Mouse (Mus musculus): Measurements from ENCODE around the gene Casc3. TPM values are rescaled to one million over a fixed set of nuclear protein-coding genes. Genes with fewer than 3 reads are reported as not detected.

The Casc3 gene
- polyA plus RNA-seq, 3 experiments from 2014 or later, result 8.7 to 14.8 (median 11.6) TPM

GRCm38 (mm10) chr11:98773635-98774295 is 30.9 kb upstream of the Casc3 start:
- ATAC-seq, result peak; percentile 89

GRCm38 (mm10) chr11:98774582-98775347 is 29.9 kb upstream of the Casc3 start, which contains the start of gene Nr1d1:
Nr1d1 (minus strand) TSS chr11:98775333.
- ATAC-seq, result peak; percentile 17

GRCm38 (mm10) chr11:98775348-98776051 is 29.2 kb upstream of the Casc3 start:
- ATAC-seq, result peak; percentile 43

GRCm38 (mm10) chr11:98776052-98776764 is 28.5 kb upstream of the Casc3 start:
- no peak for ATAC-seq

GRCm38 (mm10) chr11:98776843-98777590 is 27.7 kb upstream of the Casc3 start:
- ATAC-seq, result no peak

GRCm38 (mm10) chr11:98777888-98778287 is 26.8 kb upstream of the Casc3 start:
- ATAC-seq, result no peak

- no peak for ATAC-seq
Measured at GRCm38 (mm10) chr11:98781851-98782512, 22.7 kb upstream of the Casc3 start.

GRCm38 (mm10) chr11:98782651-98783235 is 22.0 kb upstream of the Casc3 start:
- ATAC-seq, result peak; percentile 19

GRCm38 (mm10) chr11:98783236-98783696 is 21.4 kb upstream of the Casc3 start:
- peak; percentile 76 for ATAC-seq

GRCm38 (mm10) chr11:98784139-98784538 is 20.6 kb upstream of the Casc3 start:
- ATAC-seq, result no peak

GRCm38 (mm10) chr11:98785214-98785613 is 19.5 kb upstream of the Casc3 start:
- no peak for ATAC-seq

- no peak for ATAC-seq
Measured at GRCm38 (mm10) chr11:98785772-98786281, 18.9 kb upstream of the Casc3 start.

- peak; percentile 49 for ATAC-seq
Measured at GRCm38 (mm10) chr11:98786359-98787214, 18.1 kb upstream of the Casc3 start.

- no peak for ATAC-seq
Measured at GRCm38 (mm10) chr11:98787229-98787628, 17.5 kb upstream of the Casc3 start.

- no peak for ATAC-seq
Measured at GRCm38 (mm10) chr11:98787691-98788090, 17.0 kb upstream of the Casc3 start.

- no peak for ATAC-seq
Measured at GRCm38 (mm10) chr11:98788139-98788538, 16.6 kb upstream of the Casc3 start.

- ATAC-seq, result peak; percentile 89
Measured at GRCm38 (mm10) chr11:98788550-98789218, 16.0 kb upstream of the Casc3 start.

GRCm38 (mm10) chr11:98789219-98789807 is 15.4 kb upstream of the Casc3 start:
- ATAC-seq, result peak; percentile 3

GRCm38 (mm10) chr11:98789824-98790223 is 14.9 kb upstream of the Casc3 start:
- no peak for ATAC-seq

Measured in inflammation-experienced regulatory T-cells, adult 6 months (primary cell).